Mouse (Mus musculus): Measurements from ENCODE around the gene Col5a1. TPM values are rescaled to one million over a fixed set of nuclear protein-coding genes. Genes with fewer than 3 reads are reported as not detected.

Col5a1 gene
- total and polyA plus RNA-seq, 3 experiments: 31.1 to 75.5 TPM; not detected in 1

- H3K4me3 ChIP-seq (ENCODE audit: control insufficient read depth in 1 of 2, insufficient read depth in 1 of 2, low read depth in 2 of 2, low read length in 2 of 2): no peak overlapping the region
- no peaks in the 10 kb centered on the region for H3K9me3 ChIP-seq (replicated peaks; ENCODE audit: insufficient read depth, low read length)
- H3K9ac ChIP-seq (ENCODE audit: control insufficient read depth, low read depth, low read length, poor library complexity, severe bottlenecking): peak overlapping the region; percentile 7; the same call in 1 of the 2 replicates
- H3K36me3 ChIP-seq (ENCODE audit: control insufficient read depth in 1 of 2, insufficient read depth in 2 of 2, low read length in 2 of 2): peaks cover 0 to 41% of the 10 kb centered on the region in 2 experiments; a peak in 2 of 4 replicates
- peak; percentile 70 for DNase-seq (ENCODE audit: low read depth, low spot score)
- peaks cover 28 to 69% of the 10 kb centered on the region in 2 experiments for H3K4me1 ChIP-seq (ENCODE audit: control insufficient read depth in 1 of 2, insufficient read depth in 2 of 2, low read length in 2 of 2)
- TF ChIP-seq TCF12 (IDR thresholded peaks at IDR 0.05; ENCODE audit: low read depth, low read length): no peak
- TF ChIP-seq ZC3H11A (IDR thresholded peaks at IDR 0.05; ENCODE audit: low read depth, low read length): no peak; the same call in 1 of the 2 replicates
- TF ChIP-seq E2F4 (IDR thresholded peaks at IDR 0.05; ENCODE audit: borderline replicate concordance, low read depth, low read length): no peak
- no peak for TF ChIP-seq RCOR1 (IDR thresholded peaks at IDR 0.05; ENCODE audit: low read depth, low read length)
- peak; percentile 46 to 76 (median 70); a peak in 5 of 6 replicates for TF ChIP-seq CTCF (IDR thresholded peaks at IDR 0.05 in 2 of 3, conservative IDR thresholded peaks at IDR 0.05 in 1 of 3; ENCODE audit: control insufficient read depth in 1 of 3, insufficient read depth in 1 of 3, low read depth in 2 of 3, low read length in 3 of 3, poor library complexity in 1 of 3, severe bottlenecking in 1 of 3)
- TF ChIP-seq MAX (IDR thresholded peaks at IDR 0.05; ENCODE audit: low read length): no peak; the same call in 1 of the 2 replicates
- TF ChIP-seq MEF2A (IDR thresholded peaks at IDR 0.05; ENCODE audit: extremely low read depth, insufficient replicate concordance, low read depth, low read length, poor library complexity, severe bottlenecking): no peak
- no peak for TF ChIP-seq ETS1 (IDR thresholded peaks at IDR 0.05; ENCODE audit: low read depth, low read length)
- TF ChIP-seq JUND (IDR thresholded peaks at IDR 0.05; ENCODE audit: low read depth, low read length): no peak
- 0 out of 2 replicates have a peak, but pooled peaks have one; percentile 8 for TF ChIP-seq HCFC1 (IDR thresholded peaks at IDR 0.05; ENCODE audit: low read depth, low read length)
- TF ChIP-seq SMC3 (IDR thresholded peaks at IDR 0.05; ENCODE audit: low read depth, low read length): peak; percentile 77
- TF ChIP-seq BHLHE40 (IDR thresholded peaks at IDR 0.05; ENCODE audit: borderline replicate concordance, low read depth, low read length): no peak
- no peak for TF ChIP-seq GABPA (IDR thresholded peaks at IDR 0.05; ENCODE audit: low read depth, low read length)
- no peak for TF ChIP-seq POLR2AphosphoS5 (IDR thresholded peaks at IDR 0.05; ENCODE audit: borderline replicate concordance, low read depth, low read length)
- no peak for TF ChIP-seq MYC (IDR thresholded peaks at IDR 0.05; ENCODE audit: low read depth, low read length)
- TF ChIP-seq MAZ (IDR thresholded peaks at IDR 0.05; ENCODE audit: low read depth, low read length): no peak
- TF ChIP-seq RAD21 (IDR thresholded peaks at IDR 0.05; ENCODE audit: low read depth, low read length): peak; percentile 57
- no peak for TF ChIP-seq CHD1 (IDR thresholded peaks at IDR 0.05; ENCODE audit: low read depth, low read length)
- TF ChIP-seq TBP (IDR thresholded peaks at IDR 0.05; ENCODE audit: low read depth, low read length): no peak
- no peak for TF ChIP-seq USF1 (IDR thresholded peaks at IDR 0.05; ENCODE audit: low read depth, low read length)
- no peak for TF ChIP-seq MYB (IDR thresholded peaks at IDR 0.05; ENCODE audit: low read depth, low read length)
- no peak for TF ChIP-seq MXI1 (IDR thresholded peaks at IDR 0.05; ENCODE audit: low read depth, low read length)
- TF ChIP-seq EP300 (IDR thresholded peaks at IDR 0.05; ENCODE audit: low read depth in 1 of 2, low read length in 2 of 2): no peak
- TF ChIP-seq SIN3A (IDR thresholded peaks at IDR 0.05; ENCODE audit: low read length): peak; percentile 46
- TF ChIP-seq ZKSCAN1 (IDR thresholded peaks at IDR 0.05; ENCODE audit: low read depth, low read length): no peak
- TF ChIP-seq NELFE (IDR thresholded peaks at IDR 0.05; ENCODE audit: low read depth, low read length): no peak
- TF ChIP-seq ZNF384 (IDR thresholded peaks at IDR 0.05; ENCODE audit: low read depth, low read length): no peak
- no peak for TF ChIP-seq POLR2A (IDR thresholded peaks at IDR 0.05; ENCODE audit: control insufficient read depth in 1 of 2, insufficient read depth in 1 of 2, low read depth in 1 of 2, low read length in 2 of 2, poor library complexity in 1 of 2)
- H3K27me3 ChIP-seq (ENCODE audit: control insufficient read depth in 1 of 2, insufficient read depth in 2 of 2, low read length in 2 of 2): no peaks in the 10 kb centered on the region
- H3K27ac ChIP-seq (ENCODE audit: control insufficient read depth, low read depth, low read length): peak overlapping the region; percentile 99
- no peaks in the 10 kb centered on the region; the same call in 1 of the 2 replicates for H3K79me2 ChIP-seq (ENCODE audit: control insufficient read depth, insufficient read depth, low read length, poor library complexity)
Observed at GRCm38 (mm10) chr2:27983884-27984283, 97.7 kb downstream of the Col5a1 start.
